Mouse (Mus musculus): Measurements from ENCODE around the gene Acox1. TPM values are rescaled to one million over a fixed set of nuclear protein-coding genes. Genes with fewer than 3 reads are reported as not detected.

The Acox1 gene
- polyA plus RNA-seq, 1 experiment from 2014 or later, result 67.8 TPM

- H3K4me2 ChIP-seq (ENCODE audit: low read length), result peak overlapping the region; percentile 91
- peak overlapping the region; percentile 80 for H3K4me3 ChIP-seq (ENCODE audit: low read length)
- ATAC-seq, result no peak
- H3K9me3 ChIP-seq (ENCODE audit: control insufficient read depth, low read length), result no peaks in the 10 kb centered on the region
- peaks cover 17% of the 10 kb centered on the region for H3K4me1 ChIP-seq (ENCODE audit: control insufficient read depth, insufficient read depth, low read depth, low read length)
- H3K36me3 ChIP-seq (ENCODE audit: control insufficient read depth, insufficient read depth, low read length), result peaks cover 4% of the 10 kb centered on the region; the same call in 1 of the 2 replicates
- H3K9ac ChIP-seq (ENCODE audit: low read depth, low read length), result peak overlapping the region; percentile 92
- 7% methylated on average over 6 of the region's 6 CpGs for WGBS
- peak overlapping the region; percentile 93 for H3K27ac ChIP-seq (ENCODE audit: low read depth, low read length)
- no peaks in the 10 kb centered on the region for H3K27me3 ChIP-seq (replicated peaks; ENCODE audit: control insufficient read depth, insufficient read depth, low read length)
Observed at GRCm38 (mm10) chr11:116167232-116167631, 31.6 kb downstream of the Acox1 start.

GRCm38 (mm10) chr11:116163002-116163401, 35.8 kb downstream of the Acox1 start:
- 13% methylated on average over 9 of the region's 9 CpGs for WGBS
- no peak overlapping the region for H3K4me2 ChIP-seq (ENCODE audit: low read length)
- peak overlapping the region; percentile 36; the same call in 1 of the 2 replicates for H3K9ac ChIP-seq (ENCODE audit: low read depth, low read length)
- no peak overlapping the region for H3K27ac ChIP-seq (ENCODE audit: low read depth, low read length)
- no peak overlapping the region for H3K4me3 ChIP-seq (ENCODE audit: low read length)
- H3K36me3 ChIP-seq (ENCODE audit: control insufficient read depth, insufficient read depth, low read length), result peaks cover 7% of the 10 kb centered on the region
- no peaks in the 10 kb centered on the region for H3K9me3 ChIP-seq (ENCODE audit: control insufficient read depth, low read length)
- no peak for ATAC-seq
- H3K27me3 ChIP-seq (replicated peaks; ENCODE audit: control insufficient read depth, insufficient read depth, low read length), result no peaks in the 10 kb centered on the region
- peaks cover 18% of the 10 kb centered on the region for H3K4me1 ChIP-seq (ENCODE audit: control insufficient read depth, insufficient read depth, low read depth, low read length)

- Histone ChIP-seq H3K9me3 (ENCODE audit: control insufficient read depth, low read length) (no peaks in the 10 kb centered on the region), H3K36me3 (ENCODE audit: control insufficient read depth, insufficient read depth, low read length) (peaks cover 13% of the 10 kb centered on the region), H3K4me2 (ENCODE audit: low read length) (no peak overlapping the region), H3K27me3 (replicated peaks; ENCODE audit: control insufficient read depth, insufficient read depth, low read length) (no peaks in the 10 kb centered on the region), H3K4me3 (ENCODE audit: low read length) (no peak overlapping the region), H3K4me1 (ENCODE audit: control insufficient read depth, insufficient read depth, low read depth, low read length) (peaks cover 16% of the 10 kb centered on the region), H3K27ac (ENCODE audit: low read depth, low read length) (0 out of 2 replicates have a peak overlapping the region, but pooled peaks have one; percentile 25), H3K9ac (ENCODE audit: low read depth, low read length) (no peak overlapping the region)
- ATAC-seq, result peak; percentile 48; the same call in 1 of the 2 replicates
- WGBS, result 54% methylated on average over 10 of the region's 10 CpGs
Observed at GRCm38 (mm10) chr11:116162146-116162545, 36.7 kb downstream of the Acox1 start.

- WGBS, result 67% methylated on average over 12 of the region's 12 CpGs
- no peak overlapping the region for H3K4me2 ChIP-seq (ENCODE audit: low read length)
- H3K4me3 ChIP-seq (ENCODE audit: low read length), result no peak overlapping the region
- peaks cover 7% of the 10 kb centered on the region for H3K4me1 ChIP-seq (ENCODE audit: control insufficient read depth, insufficient read depth, low read depth, low read length)
- no peak overlapping the region for H3K9ac ChIP-seq (ENCODE audit: low read depth, low read length)
- no peak overlapping the region for H3K27ac ChIP-seq (ENCODE audit: low read depth, low read length)
- ATAC-seq, result no peak
- H3K9me3 ChIP-seq (ENCODE audit: control insufficient read depth, low read length), result no peaks in the 10 kb centered on the region
- no peaks in the 10 kb centered on the region for H3K27me3 ChIP-seq (replicated peaks; ENCODE audit: control insufficient read depth, insufficient read depth, low read length)
- peaks cover 20% of the 10 kb centered on the region for H3K36me3 ChIP-seq (ENCODE audit: control insufficient read depth, insufficient read depth, low read length)
Observed at GRCm38 (mm10) chr11:116161312-116161711, 37.5 kb downstream of the Acox1 start.

- Histone ChIP-seq H3K9ac (ENCODE audit: low read depth, low read length) (no peak overlapping the region), H3K9me3 (ENCODE audit: control insufficient read depth, low read length) (no peaks in the 10 kb centered on the region), H3K4me3 (ENCODE audit: low read length) (no peak overlapping the region), H3K4me1 (ENCODE audit: control insufficient read depth, insufficient read depth, low read depth, low read length) (no peaks in the 10 kb centered on the region; the same call in 1 of the 2 replicates), H3K27me3 (replicated peaks; ENCODE audit: control insufficient read depth, insufficient read depth, low read length) (no peaks in the 10 kb centered on the region), H3K4me2 (ENCODE audit: low read length) (no peak overlapping the region), H3K36me3 (ENCODE audit: control insufficient read depth, insufficient read depth, low read length) (peaks cover 63% of the 10 kb centered on the region), H3K27ac (ENCODE audit: low read depth, low read length) (no peak overlapping the region)
- no peak for ATAC-seq
- 93% methylated on average over 2 of the region's 2 CpGs for WGBS
Observed at GRCm38 (mm10) chr11:116150960-116151359, 47.9 kb downstream of the Acox1 start.

GRCm38 (mm10) chr11:116149341-116149740, 49.5 kb downstream of the Acox1 start:
- no peak for ATAC-seq
- H3K36me3 ChIP-seq (ENCODE audit: control insufficient read depth, insufficient read depth, low read length), result peaks cover 62% of the 10 kb centered on the region
- 83% methylated on average over 6 of the region's 6 CpGs for WGBS
- H3K4me3 ChIP-seq (ENCODE audit: low read length), result no peak overlapping the region
- H3K9me3 ChIP-seq (ENCODE audit: control insufficient read depth, low read length), result no peaks in the 10 kb centered on the region
- no peaks in the 10 kb centered on the region; the same call in 1 of the 2 replicates for H3K4me1 ChIP-seq (ENCODE audit: control insufficient read depth, insufficient read depth, low read depth, low read length)
- no peak overlapping the region for H3K27ac ChIP-seq (ENCODE audit: low read depth, low read length)
- no peaks in the 10 kb centered on the region for H3K27me3 ChIP-seq (replicated peaks; ENCODE audit: control insufficient read depth, insufficient read depth, low read length)
- H3K4me2 ChIP-seq (ENCODE audit: low read length), result no peak overlapping the region
- no peak overlapping the region; the same call in 1 of the 2 replicates for H3K9ac ChIP-seq (ENCODE audit: low read depth, low read length)

- Histone ChIP-seq H3K9me3 (ENCODE audit: control insufficient read depth, low read length) (no peaks in the 10 kb centered on the region), H3K4me3 (ENCODE audit: low read length) (no peak overlapping the region), H3K27ac (ENCODE audit: low read depth, low read length) (peak overlapping the region; percentile 8; the same call in 1 of the 2 replicates), H3K36me3 (ENCODE audit: control insufficient read depth, insufficient read depth, low read length) (peaks cover 59% of the 10 kb centered on the region), H3K27me3 (replicated peaks; ENCODE audit: control insufficient read depth, insufficient read depth, low read length) (no peaks in the 10 kb centered on the region), H3K4me2 (ENCODE audit: low read length) (no peak overlapping the region), H3K4me1 (ENCODE audit: control insufficient read depth, insufficient read depth, low read depth, low read length) (no peaks in the 10 kb centered on the region; the same call in 1 of the 2 replicates), H3K9ac (ENCODE audit: low read depth, low read length) (no peak overlapping the region)
- 62% methylated on average over 20 of the region's 20 CpGs for WGBS
- peak; percentile 62 for ATAC-seq
Observed at GRCm38 (mm10) chr11:116148761-116149221, 50.1 kb downstream of the Acox1 start.

GRCm38 (mm10) chr11:116146294-116146985, 52.4 kb downstream of the Acox1 start:
- no peaks in the 10 kb centered on the region for H3K9me3 ChIP-seq (ENCODE audit: control insufficient read depth, low read length)
- 71% methylated on average over 25 of the region's 25 CpGs for WGBS
- H3K4me1 ChIP-seq (ENCODE audit: control insufficient read depth, insufficient read depth, low read depth, low read length), result no peaks in the 10 kb centered on the region; the same call in 1 of the 2 replicates
- H3K27ac ChIP-seq (ENCODE audit: low read depth, low read length), result peak overlapping the region; percentile 60
- H3K36me3 ChIP-seq (ENCODE audit: control insufficient read depth, insufficient read depth, low read length), result peaks cover 53% of the 10 kb centered on the region
- H3K4me2 ChIP-seq (ENCODE audit: low read length), result no peak overlapping the region
- H3K27me3 ChIP-seq (replicated peaks; ENCODE audit: control insufficient read depth, insufficient read depth, low read length), result no peaks in the 10 kb centered on the region
- H3K4me3 ChIP-seq (ENCODE audit: low read length), result no peak overlapping the region
- H3K9ac ChIP-seq (ENCODE audit: low read depth, low read length), result no peak overlapping the region
- peak; percentile 35 for ATAC-seq

- Histone ChIP-seq H3K27ac (ENCODE audit: low read depth, low read length) (peak overlapping the region; percentile 74), H3K9ac (ENCODE audit: low read depth, low read length) (peak overlapping the region; percentile 30; the same call in 1 of the 2 replicates), H3K4me1 (ENCODE audit: control insufficient read depth, insufficient read depth, low read depth, low read length) (no peaks in the 10 kb centered on the region; the same call in 1 of the 2 replicates), H3K36me3 (ENCODE audit: control insufficient read depth, insufficient read depth, low read length) (peaks cover 48% of the 10 kb centered on the region), H3K4me2 (ENCODE audit: low read length) (no peak overlapping the region), H3K9me3 (ENCODE audit: control insufficient read depth, low read length) (no peaks in the 10 kb centered on the region), H3K27me3 (replicated peaks; ENCODE audit: control insufficient read depth, insufficient read depth, low read length) (no peaks in the 10 kb centered on the region), H3K4me3 (ENCODE audit: low read length) (no peak overlapping the region)
- peak; percentile 24; the same call in 1 of the 2 replicates for ATAC-seq
- 54% methylated on average over 17 of the region's 18 CpGs for WGBS
Observed at GRCm38 (mm10) chr11:116145481-116146293, 53.2 kb downstream of the Acox1 start.
